Mouse (Mus musculus) cerebellum, adult 18-20 months (tissue): ENCODE data around the gene Fgfr2.

Experiments
- DNase-seq, 2 experiments: peaks; one replicate each; pipeline ENCODE4 v3.0.0; 2021

Fgfr2 gene

DNA sequence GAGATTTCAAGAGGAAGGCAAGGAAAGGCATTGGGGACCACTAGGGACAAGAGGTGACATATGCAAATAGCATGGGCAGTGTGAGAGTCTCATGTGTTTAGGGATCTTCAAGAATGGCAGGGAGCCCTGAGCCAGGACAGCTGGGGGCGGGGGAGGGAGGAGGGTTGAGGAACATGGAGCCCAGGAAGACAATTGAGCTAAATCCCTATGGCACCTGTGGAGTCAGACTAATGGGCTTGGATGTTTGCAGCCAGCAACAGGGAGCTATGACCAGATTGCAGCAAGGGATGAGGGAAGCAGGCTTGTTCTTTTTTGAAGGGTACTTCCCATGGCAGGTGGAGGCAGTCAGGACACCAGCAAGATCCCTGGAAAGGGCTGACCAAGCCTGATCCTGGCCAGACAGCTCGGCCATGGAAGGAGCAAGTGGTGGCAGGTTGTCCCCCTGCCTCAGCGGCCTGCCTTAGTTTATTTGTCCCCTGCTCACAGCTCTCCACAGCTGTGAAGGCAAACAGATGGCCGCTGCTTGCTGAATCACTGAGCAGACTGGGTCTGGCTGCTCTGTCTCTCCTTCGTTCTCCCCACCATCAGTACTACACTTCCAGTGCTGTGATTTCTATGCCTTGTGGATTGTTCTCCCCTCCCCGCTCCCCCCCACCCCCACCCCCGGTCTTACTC is 737.6 kb downstream of the Fgfr2 start:
- no peak for DNase-seq

DNA sequence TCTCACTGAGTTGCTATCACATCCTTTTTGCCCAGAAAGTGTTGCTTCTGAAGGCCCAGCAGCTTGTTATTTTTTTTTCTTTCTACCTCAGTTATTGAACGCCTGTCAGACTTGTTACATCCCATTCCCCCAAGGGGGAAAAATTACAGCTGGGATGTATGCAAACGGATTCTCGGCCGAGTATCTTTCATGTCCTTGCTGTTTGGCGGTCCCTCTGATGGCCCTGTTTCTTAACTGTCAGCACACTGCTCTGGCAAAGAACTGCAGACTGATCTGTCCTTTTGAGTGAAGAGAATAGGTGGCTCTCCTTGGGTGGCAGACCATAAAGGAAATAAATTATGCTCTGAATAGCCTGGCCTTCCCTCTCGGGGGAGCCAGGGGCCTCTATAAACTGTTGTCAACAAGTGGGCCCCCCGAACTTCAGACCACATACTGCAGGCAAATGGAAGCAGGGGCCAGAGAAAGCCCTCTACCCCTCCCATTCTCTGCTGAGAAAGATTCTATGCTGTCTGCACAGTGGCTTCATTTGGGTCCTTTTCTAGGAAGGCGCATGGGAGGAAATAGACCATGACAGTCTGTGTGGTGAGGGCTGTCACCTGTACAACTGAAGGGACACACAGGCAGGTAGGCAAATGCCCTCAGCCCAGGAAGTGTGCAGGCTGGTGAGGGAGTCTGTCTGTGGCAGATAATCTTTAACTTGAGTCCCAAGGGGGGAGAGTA is 738.3 kb downstream of the Fgfr2 start:
- no peak for DNase-seq

DNA sequence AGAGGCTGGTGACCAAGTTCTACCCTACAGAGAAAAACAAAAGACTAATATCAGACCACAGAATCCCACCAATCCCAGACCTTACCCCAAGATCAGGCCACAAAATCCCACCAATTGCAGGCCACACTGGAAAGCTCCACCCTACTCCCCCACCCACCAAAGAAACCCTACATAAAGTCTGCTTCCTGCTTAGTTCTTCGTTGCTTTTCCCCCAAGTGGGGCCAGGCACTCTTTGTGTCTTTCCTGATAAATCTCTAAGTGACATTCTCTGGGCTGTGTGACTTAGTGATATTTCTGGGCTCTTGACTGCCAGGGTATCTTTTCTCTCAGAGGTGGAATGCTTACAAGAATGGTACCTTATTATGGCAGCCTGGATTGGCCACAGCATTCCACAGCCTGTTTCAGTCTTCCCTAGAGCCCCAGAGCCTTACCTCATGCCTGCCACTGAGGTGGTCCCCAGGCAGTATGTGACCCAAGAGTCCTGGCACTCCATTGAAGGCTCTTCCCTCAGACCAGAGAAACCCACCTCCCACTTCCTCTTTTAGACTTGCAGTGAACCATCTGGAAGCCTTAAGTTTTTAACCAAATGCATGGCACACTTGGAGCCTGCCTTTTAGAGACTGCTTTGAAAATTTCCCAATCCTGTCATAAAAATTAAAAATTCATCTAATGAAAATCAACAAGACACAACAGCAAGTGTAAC is 742.4 kb downstream of the Fgfr2 start:
- no peak for DNase-seq

DNA sequence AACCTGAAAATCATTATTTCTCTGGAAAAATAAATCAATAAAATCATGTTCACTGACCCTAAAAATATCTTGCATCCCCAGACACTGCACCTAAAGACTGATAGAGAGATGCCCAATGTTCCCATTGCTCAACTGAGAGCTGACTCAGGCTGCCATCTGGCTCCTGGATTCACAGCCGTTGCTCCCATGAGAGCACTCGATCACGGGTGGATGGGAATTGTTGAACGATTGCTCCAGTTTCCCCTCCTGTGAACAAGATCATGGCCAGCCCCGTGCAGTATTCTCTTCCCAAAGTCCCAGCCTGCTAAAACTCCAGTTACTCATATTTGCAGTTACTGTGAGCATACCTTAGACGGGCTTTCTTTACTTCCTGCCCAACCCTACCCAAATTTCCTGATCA is 745.2 kb downstream of the Fgfr2 start:
- peak; percentile 27 for DNase-seq

DNA sequence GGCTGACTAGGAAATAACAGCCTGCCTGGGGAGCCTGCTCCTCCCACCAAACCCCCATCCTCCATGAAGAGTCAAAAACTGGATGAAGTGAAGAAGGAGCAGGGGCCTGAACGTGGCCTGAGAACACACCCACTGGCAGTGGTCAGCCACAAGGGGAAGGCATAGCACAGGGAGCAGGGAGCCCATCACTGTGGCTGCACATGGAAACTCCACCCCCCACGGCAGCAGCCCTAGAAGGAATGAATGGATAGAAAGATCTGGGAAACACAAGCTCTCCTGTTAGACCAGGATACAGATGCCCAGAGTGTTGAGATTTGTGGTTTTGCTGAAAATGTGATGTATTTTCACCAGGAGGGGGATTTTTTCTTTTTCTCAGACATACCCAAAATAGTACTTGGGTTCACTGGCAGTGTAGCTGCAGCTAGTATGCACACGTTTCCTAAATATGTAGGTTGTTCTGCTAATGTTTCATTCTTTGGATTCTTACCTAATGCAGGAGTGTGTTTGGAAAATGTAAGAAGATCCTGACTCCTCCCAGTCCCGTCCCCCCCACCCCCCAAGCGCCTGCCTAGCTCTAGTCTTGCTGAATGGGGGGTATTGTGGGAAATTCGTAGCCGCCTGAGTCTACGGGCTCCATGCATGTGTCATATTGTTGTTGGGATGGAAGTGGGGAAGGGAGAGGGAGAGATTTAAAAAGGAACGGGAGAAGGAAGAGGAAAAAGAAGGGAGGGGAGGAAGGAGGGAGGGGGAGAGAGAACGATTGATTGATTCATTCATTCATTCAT is 749.4 kb downstream of the Fgfr2 start:
- peak in 1 of 2 experiments; percentile 11 for DNase-seq

DNA sequence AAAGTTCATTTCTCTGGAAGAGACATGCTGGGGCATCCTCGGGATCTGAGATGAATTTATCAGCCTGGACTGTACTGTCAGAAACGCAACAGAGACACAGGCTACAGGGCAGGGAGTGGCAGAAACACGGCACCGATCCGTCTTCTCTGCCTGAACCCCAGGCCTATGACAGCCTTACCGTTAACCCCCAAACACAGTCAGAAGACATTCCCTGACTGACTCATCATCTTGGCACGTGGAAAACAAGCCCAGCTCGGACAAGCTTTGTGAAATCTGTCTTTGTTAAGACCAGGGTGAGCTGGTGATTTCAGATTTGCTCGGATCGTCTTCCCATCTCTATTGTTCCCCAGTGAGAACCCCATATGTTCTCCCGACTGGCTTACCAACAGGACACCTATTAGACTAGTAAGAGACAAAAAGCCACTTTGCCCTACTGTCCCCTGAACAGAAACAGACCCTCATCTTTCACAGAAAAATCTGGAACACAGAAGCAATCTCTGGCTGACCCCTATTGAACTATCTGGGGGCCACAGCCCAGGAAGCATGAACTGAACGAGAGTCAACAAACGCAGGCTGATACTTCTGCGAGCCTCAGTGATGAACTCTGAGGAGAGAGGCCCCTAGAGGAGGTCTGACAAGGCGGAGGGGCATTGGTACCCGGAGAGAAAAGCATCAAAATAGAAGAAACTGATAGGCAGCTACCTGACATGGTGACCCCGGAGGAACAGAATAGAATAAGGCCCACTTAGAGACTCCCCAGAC is 750.2 kb downstream of the Fgfr2 start:
- peak; percentile 60 to 73 for DNase-seq

DNA sequence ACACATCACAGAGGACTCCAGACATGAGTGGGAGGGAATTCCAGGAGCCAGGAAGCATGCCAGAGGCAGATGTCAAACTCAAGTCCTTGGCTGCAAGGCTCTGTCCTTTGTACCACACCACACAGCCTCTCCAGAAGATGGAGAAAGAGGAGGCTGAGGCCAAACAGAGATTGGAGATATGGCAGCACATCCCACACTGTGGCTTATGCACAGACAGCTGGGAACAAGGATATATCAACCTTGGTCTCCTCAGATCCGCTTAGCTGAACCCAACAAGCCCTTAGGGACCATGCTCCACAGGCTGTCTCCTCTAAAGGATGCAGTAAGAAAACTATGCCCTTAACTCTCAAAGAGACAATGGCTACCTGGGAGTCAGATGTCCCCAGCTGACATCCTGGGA is 751.3 kb downstream of the Fgfr2 start:
- DNase-seq: peak in 1 of 2 experiments; percentile 15

DNA sequence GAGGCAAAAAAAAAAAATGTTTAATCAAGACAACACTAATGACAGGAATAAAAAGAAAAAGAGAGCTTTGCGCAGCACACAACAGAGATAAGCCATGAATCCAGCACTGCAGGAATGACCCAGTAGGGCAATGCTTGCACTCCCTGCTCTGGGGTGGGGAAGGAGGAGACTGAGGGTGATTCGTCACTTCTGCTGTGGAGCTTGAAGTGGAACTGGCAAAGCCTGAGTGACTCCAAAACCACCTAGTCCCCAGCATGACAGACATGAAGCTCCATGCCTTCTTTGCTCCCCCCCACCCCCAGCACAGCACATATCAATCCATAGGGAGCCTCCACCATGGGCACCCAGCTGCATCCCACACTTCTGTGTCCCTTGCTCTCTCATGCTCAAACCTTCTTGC is 753.4 kb downstream of the Fgfr2 start:
- DNase-seq: no peak

DNA sequence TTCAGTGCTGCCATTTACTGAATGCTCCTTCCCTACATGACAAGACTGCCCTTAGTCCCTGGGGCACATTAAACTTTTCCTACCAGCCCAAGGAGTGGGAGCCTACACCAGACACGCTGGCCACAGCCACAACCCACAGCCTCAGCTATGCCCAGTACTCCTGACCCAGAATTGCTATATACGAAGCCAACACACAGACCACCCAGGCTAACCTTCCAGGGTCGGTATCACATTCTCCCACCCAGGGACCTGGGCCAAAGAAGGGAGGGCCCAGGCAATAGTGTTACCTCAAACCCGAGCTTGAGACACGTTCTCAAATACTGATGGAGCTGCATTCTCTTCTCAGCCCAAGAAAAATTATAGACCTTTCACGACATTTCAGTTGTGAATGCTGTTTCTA is 754.3 kb downstream of the Fgfr2 start:
- no peak for DNase-seq

DNA sequence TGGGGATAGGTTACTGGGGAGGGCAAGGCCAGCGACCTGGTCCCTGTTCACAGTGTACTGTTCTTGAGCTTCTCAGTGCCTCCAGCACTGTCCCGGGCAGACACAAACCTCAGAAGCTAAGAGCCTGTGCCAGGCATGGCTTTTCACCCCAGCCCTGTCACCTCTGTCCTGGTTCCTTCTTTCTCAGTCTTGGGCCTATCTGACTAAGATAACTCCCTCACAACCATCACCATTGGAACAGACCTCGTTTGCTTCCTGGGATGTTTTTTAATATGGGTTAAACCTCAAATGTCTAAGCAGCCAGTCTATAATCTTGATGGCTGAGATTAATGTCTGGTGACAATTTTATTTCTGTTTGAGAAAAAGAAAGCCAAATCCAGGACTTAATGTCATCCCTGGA is 755.8 kb downstream of the Fgfr2 start:
- no peak for DNase-seq

DNA sequence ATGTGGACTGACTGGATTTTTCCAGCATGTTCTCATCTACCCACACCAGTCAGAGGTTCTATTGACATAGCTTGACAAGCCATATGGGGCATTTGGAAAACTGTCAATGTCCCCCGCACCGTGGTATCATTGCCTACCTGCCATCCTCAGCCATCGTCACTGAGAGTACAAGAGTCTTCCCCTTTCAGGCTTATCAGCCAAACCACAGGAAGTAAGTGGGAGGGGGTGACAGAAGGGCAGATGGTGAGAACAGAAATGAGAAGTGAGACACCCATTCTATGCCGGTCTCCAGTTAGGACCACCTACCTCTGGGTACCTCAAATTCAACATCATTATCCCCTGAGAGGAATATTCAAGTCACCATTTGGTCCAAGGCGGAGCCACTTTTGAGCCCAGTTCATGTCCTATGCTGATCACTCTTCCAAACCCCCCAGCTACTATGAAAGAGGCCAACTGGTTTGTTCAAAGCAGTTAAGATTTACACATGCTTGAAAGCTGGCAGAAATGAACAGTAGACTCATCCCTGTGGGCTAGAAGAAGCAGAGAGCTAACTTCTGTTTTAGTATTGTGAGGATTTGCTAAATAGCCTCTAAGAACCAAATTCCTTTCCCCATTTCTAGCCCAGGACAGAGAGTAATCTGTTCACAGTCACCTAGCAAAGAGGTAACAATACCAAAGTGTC is 757.3 kb downstream of the Fgfr2 start:
- no peak for DNase-seq

DNA sequence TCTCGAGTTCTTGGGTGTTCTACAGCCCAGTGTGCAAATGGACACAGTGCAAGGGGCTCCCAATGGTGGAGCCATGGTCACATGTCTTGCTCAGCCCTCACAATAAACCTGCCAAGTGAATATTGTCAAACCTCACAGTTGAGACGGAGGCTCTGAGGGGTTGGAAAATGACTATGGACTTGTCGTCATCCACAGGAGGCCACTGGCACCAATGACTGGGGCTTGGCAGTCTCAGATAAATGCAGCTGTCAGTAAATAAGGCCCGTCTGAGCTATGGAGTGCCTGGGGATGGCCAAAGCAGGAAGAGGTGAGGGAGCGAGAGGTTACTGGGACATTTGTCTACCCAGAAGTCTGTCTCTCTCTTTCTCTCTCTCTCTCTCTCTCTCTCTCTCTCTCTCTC is 758.0 kb downstream of the Fgfr2 start:
- no peak for DNase-seq

DNA sequence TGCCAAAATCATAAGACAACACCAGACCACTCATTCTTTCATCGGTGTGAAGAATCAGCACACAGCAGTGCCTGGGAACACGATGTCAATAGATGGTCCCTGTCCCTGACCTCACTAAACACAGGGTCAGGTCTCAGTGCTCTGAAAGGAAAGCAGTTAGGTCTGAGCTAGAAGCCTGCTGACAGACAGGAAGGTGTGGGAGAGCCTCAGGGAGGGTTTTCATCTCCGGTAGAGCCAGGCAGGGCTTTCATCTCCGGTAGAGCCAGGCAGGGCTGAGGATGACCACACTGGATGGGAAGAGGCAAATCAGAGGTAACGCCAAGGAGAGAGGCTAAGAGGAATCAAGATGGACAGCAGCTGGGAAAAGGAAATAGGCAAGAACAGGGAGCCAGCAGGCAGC is 758.6 kb downstream of the Fgfr2 start:
- DNase-seq: no peak

DNA sequence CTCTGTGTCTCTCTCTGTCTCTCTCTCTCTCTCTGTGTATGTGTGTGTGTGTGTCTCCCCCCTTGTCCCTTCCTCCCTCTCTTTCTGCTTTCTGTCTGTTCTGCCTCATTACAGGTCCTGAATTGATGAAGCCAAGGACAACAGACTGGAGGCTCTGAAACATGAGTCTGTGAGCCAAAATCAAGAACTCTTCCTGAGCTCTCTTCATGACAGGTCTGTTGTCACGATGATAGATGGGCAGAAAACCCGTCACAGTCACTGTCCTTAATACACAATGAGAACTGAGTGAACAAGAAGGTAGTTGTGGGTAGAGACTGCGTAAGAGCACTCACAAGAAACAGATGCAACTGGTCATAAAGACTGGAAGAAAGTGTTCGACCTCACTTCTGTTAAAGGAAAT is 762.8 kb downstream of the Fgfr2 start:
- DNase-seq: no peak

DNA sequence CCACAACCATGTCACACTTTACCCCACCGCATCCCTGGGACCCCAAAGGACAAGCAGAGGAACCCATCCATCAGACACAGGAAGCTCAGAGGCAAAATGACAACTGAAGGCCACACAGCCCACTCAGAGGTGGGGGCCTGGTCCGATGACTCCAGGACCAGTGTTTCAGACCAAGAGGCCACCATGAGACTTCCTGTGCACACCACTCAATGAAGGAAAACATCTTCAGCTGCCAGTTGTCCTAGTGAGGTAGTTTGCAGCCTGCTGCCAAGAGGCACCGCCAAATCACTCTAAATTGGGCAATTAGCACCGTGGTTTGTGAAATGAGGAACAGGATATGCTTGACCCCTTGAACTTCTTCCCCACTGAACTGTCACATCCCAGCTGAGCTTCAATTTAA is 764.4 kb downstream of the Fgfr2 start:
- no peak for DNase-seq

DNA sequence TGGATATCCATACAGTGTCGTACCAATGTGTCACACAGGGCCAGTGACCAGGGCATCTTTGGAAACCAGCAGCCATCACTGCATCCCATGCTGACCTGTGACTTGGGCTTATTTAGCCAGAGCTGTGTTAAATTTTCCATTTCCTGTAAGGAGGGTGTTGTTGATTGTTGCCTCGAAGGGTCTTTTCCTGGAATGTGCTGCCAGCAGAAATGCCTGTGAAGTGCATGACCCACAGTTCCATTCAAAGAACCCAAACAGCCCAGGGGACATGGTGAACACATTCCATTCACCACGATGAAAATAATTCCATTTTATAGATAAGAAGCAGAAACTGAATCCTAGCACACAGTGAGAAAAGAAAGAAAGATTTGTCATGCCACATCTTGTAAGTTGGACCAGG is 764.9 kb downstream of the Fgfr2 start:
- DNase-seq: no peak

DNA sequence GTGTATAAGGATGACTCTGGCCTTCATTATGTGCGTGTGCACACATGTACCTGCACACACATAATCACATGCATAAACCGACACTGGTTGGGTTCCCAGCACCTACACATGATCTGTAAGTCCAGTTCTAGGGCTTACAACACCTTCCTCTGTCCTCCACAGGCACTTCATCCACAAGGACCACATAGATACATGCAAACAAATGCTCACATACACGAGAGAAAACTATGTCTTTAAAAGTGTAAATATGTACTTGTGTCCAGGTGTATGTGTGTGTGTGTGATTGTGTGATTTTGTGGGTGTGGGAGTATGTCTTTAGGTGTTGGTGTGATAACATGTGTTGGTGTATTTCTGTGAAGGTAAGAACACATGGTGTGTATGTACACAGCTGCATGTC is 765.3 kb downstream of the Fgfr2 start:
- DNase-seq: no peak

DNA sequence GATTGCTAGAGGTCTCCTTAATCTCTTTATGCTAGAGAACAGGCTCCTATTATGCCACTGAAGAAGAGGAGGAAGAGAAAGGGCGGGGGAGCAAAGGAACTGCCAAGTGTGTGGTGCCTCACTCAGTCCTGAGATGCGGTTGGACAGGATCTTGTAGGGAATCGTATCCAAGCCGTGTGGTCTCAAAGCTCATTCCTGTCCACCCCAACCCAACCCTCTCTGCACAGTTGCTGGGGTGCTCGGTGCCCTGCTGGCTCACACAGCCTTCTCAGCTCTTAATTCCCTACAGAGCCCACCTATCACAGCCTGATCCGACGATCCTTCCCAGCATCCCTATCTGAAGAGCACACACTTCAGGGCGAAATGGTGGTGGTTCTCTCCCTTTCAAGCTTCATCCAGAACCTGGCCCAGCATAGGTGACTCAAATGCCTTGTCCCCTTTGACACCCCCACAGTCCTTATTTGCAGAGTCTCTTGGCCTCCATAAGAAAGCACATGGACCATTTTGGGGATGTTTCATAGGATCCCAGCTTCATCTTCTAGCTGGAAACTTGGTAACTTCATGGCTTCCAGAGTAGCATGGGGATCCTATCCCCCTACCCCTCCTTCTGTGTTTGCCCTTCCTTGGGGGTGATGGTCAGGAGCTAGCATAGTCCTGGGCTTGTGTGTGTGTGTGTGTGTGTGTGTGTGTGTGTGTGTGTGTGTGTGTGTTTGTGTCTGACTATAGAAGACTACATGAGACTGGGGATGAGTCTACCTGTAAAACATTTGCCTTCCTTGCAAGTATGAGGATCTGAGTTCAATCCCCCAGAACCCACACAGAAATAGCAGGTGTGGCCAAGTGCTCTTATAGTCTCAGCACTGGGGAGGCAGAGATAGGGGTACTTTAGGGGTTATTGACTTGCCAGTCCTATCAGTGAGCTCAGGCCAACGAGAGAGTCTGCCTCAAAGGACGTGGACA is 766.0 kb downstream of the Fgfr2 start:
- no peak for DNase-seq

DNA sequence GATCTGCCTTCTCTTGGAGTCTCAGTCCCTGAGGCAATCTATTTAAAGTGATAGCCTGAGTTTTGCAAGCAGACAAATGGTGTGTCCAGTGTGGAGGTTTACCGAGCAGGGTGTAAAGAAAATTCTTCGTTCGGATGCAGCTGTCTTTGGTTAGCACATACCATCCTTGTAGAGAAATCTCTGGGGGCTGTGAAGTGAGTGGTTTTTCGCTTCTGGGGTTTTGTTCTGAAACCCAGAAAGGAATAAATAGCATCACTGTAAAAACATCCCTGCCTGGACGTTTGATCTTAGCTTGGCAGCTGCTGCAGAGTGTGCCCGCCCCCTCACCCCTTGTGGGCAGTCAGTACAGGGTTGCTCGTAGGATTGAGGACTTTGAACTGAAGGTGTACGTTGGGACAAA is 767.0 kb downstream of the Fgfr2 start:
- DNase-seq: no peak

DNA sequence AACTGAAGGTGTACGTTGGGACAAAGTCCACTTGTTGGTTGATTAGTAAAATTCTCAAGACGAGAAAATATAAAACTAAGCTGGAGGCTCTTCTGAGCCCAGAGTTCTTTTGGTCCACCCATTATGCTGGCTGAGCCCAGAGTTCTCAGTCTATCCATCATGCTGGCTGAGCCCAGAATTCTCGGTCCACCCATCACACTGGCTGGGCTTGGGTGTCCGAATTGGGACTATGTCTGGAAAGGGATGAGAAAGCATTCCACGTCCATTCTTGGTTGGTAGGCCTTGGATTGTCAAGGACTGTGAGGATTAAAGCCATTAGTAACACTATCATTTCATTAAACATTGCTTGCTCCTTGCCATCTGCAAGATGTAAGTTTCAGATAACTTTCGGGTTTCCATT is 767.4 kb downstream of the Fgfr2 start:
- no peak for DNase-seq

DNA sequence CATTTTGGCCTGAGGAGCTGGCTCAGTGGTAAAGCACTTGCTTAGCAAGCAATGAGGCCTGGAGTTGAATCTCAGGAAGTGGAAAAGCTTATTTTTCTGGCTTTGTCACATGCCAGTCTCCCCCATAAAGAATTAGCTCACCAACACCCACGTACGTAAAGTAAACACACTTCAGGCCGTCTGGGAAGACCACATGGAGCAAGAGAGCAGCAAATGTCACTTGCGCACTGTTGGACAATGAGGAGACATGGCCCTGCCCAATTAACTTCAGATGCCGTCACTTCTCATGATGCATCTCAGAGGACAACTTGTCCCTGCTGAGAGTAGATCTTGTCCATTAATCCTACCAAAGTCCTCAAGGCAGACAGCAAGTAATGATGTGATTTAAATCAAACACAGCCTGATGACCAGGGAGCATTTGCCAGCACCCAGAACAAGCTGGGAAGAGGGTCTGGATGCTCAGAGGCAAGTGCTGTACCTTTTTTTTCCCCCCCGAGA is 774.0 kb downstream of the Fgfr2 start:
- DNase-seq: no peak
